Mouse (Mus musculus): Measurements from ENCODE around the gene Zfp830. TPM values are rescaled to one million over a fixed set of nuclear protein-coding genes. Genes with fewer than 3 reads are reported as not detected.

The Zfp830 gene
- polyA plus RNA-seq (2012; ENCODE audit: insufficient read depth, low replicate concordance): 3.3 and 16.1 TPM in 2 replicates

GRCm38 (mm10) chr11:82763742-82764437, at the start of gene Zfp830, which contains the start of gene Cct6b:
Gene Zfp830 (plus strand): TSS chr11:82764345.
Gene Cct6b (minus strand): TSS chr11:82764321.
- H3K4me1 ChIP-seq: peaks cover 30% of the 10 kb centered on the region
- no peaks in the 10 kb centered on the region for H3K27me3 ChIP-seq (replicated peaks)
- H3K36me3 ChIP-seq (replicated peaks; ENCODE audit: low read length): peaks cover 29% of the 10 kb centered on the region
- H3K4me3 ChIP-seq (replicated peaks): peak within 1 kb of the TSS; percentile 98
- H3K9me3 ChIP-seq: peaks cover 7% of the 10 kb centered on the region; the same call in 1 of the 2 replicates
- no peak for TF ChIP-seq GATA1 (IDR thresholded peaks at IDR 0.05; ENCODE audit: borderline replicate concordance, low read length)
- TF ChIP-seq FLI1 (IDR thresholded peaks at IDR 0.05; ENCODE audit: low read length): 0 out of 2 replicates have a peak, but pooled peaks have one; percentile 49

GRCm38 (mm10) chr11:82719294-82719693, 44.9 kb upstream of the Zfp830 start:
- H3K36me3 ChIP-seq (replicated peaks; ENCODE audit: low read length): no peaks in the 10 kb centered on the region
- H3K4me3 ChIP-seq (replicated peaks): no peak overlapping the region
- TF ChIP-seq GATA1 (IDR thresholded peaks at IDR 0.05; ENCODE audit: borderline replicate concordance, low read length): no peak
- no peaks in the 10 kb centered on the region for H3K9me3 ChIP-seq
- peaks cover 5% of the 10 kb centered on the region for H3K4me1 ChIP-seq
- peaks cover 7% of the 10 kb centered on the region for H3K27me3 ChIP-seq (replicated peaks)

GRCm38 (mm10) chr11:82726862-82727261, 37.3 kb upstream of the Zfp830 start:
- no peak for TF ChIP-seq GATA1 (IDR thresholded peaks at IDR 0.05; ENCODE audit: borderline replicate concordance, low read length)
- TF ChIP-seq FLI1 (IDR thresholded peaks at IDR 0.05; ENCODE audit: low read length): no peak
- Histone ChIP-seq H3K4me3 (replicated peaks) (no peak overlapping the region), H3K27me3 (replicated peaks) (peaks cover 8% of the 10 kb centered on the region), H3K9me3 (peaks cover 3% of the 10 kb centered on the region; the same call in 1 of the 2 replicates), H3K36me3 (replicated peaks; ENCODE audit: low read length) (no peaks in the 10 kb centered on the region), H3K4me1 (no peaks in the 10 kb centered on the region)

GRCm38 (mm10) chr11:82734227-82734626, 29.9 kb upstream of the Zfp830 start:
- no peaks in the 10 kb centered on the region for H3K9me3 ChIP-seq
- no peaks in the 10 kb centered on the region for H3K4me1 ChIP-seq
- peaks cover 6% of the 10 kb centered on the region for H3K27me3 ChIP-seq (replicated peaks)
- H3K4me3 ChIP-seq (replicated peaks): no peak overlapping the region
- no peaks in the 10 kb centered on the region for H3K36me3 ChIP-seq (replicated peaks; ENCODE audit: low read length)
- TF ChIP-seq FLI1 (IDR thresholded peaks at IDR 0.05; ENCODE audit: low read length) (no peak), GATA1 (IDR thresholded peaks at IDR 0.05; ENCODE audit: borderline replicate concordance, low read length) (no peak)

GRCm38 (mm10) chr11:82739006-82739405, 25.1 kb upstream of the Zfp830 start:
- no peak overlapping the region for H3K4me3 ChIP-seq (replicated peaks)
- H3K27me3 ChIP-seq (replicated peaks): peaks cover 7% of the 10 kb centered on the region
- no peaks in the 10 kb centered on the region for H3K4me1 ChIP-seq
- H3K36me3 ChIP-seq (replicated peaks; ENCODE audit: low read length): no peaks in the 10 kb centered on the region
- peaks cover 11% of the 10 kb centered on the region for H3K9me3 ChIP-seq
- TF ChIP-seq GATA1 (IDR thresholded peaks at IDR 0.05; ENCODE audit: borderline replicate concordance, low read length): no peak
- TF ChIP-seq FLI1 (IDR thresholded peaks at IDR 0.05; ENCODE audit: low read length): no peak

- peak overlapping the region; percentile 90 for H3K4me3 ChIP-seq (replicated peaks)
- peaks cover 11% of the 10 kb centered on the region for H3K9me3 ChIP-seq
- peaks cover 6% of the 10 kb centered on the region for H3K27me3 ChIP-seq (replicated peaks)
- peaks cover 2% of the 10 kb centered on the region for H3K36me3 ChIP-seq (replicated peaks; ENCODE audit: low read length)
- TF ChIP-seq FLI1 (IDR thresholded peaks at IDR 0.05; ENCODE audit: low read length) (no peak), GATA1 (IDR thresholded peaks at IDR 0.05; ENCODE audit: borderline replicate concordance, low read length) (no peak)
- H3K4me1 ChIP-seq: peaks cover 27% of the 10 kb centered on the region
These were observed 18.0 kb upstream of the Zfp830 start for GRCm38 (mm10) chr11:82746138-82746537.

- H3K27me3 ChIP-seq (replicated peaks): peaks cover 6% of the 10 kb centered on the region
- peak overlapping the region; percentile 90 for H3K4me3 ChIP-seq (replicated peaks)
- peaks cover 8% of the 10 kb centered on the region for H3K9me3 ChIP-seq
- peaks cover 27% of the 10 kb centered on the region for H3K4me1 ChIP-seq
- no peak for TF ChIP-seq FLI1 (IDR thresholded peaks at IDR 0.05; ENCODE audit: low read length)
- no peak for TF ChIP-seq GATA1 (IDR thresholded peaks at IDR 0.05; ENCODE audit: borderline replicate concordance, low read length)
- peaks cover 2% of the 10 kb centered on the region for H3K36me3 ChIP-seq (replicated peaks; ENCODE audit: low read length)
These were observed 17.2 kb upstream of the Zfp830 start for GRCm38 (mm10) chr11:82746857-82747366.

- no peak overlapping the region for H3K4me3 ChIP-seq (replicated peaks)
- peaks cover 2% of the 10 kb centered on the region for H3K36me3 ChIP-seq (replicated peaks; ENCODE audit: low read length)
- H3K4me1 ChIP-seq: peaks cover 21% of the 10 kb centered on the region; the same call in 1 of the 2 replicates
- no peaks in the 10 kb centered on the region for H3K27me3 ChIP-seq (replicated peaks)
- H3K9me3 ChIP-seq: no peaks in the 10 kb centered on the region
- no peak for TF ChIP-seq GATA1 (IDR thresholded peaks at IDR 0.05; ENCODE audit: borderline replicate concordance, low read length)
- TF ChIP-seq FLI1 (IDR thresholded peaks at IDR 0.05; ENCODE audit: low read length): no peak
These were observed 11.6 kb upstream of the Zfp830 start for GRCm38 (mm10) chr11:82752349-82753115.

- Histone ChIP-seq H3K36me3 (replicated peaks; ENCODE audit: low read length) (no peaks in the 10 kb centered on the region), H3K4me3 (replicated peaks) (no peak overlapping the region), H3K27me3 (replicated peaks) (no peaks in the 10 kb centered on the region), H3K4me1 (peaks cover 24% of the 10 kb centered on the region), H3K9me3 (no peaks in the 10 kb centered on the region)
- TF ChIP-seq FLI1 (IDR thresholded peaks at IDR 0.05; ENCODE audit: low read length) (no peak), GATA1 (IDR thresholded peaks at IDR 0.05; ENCODE audit: borderline replicate concordance, low read length) (no peak)
These were observed 8.2 kb upstream of the Zfp830 start for GRCm38 (mm10) chr11:82755919-82756318.
